Mouse (Mus musculus) lung, embryonic 16.5 days (tissue): ENCODE measurements around the gene Hat1. TPM values are rescaled to one million over a fixed set of nuclear protein-coding genes. Genes with fewer than 3 reads are reported as not detected.

Experiments
- ATAC-seq: fragments of 200-750 bp; cut with Nextera tagmentation; 2 replicates; pipeline ENCODE4 v1.8.0; 2017; ENCODE audit warnings: low read depth, mild to moderate bottlenecking, moderate library complexity
- H3K27ac ChIP-seq: fragments of 300-500 bp; sonication (generic); 2 replicates; pipeline ENCODE4 v1.5.1; 2014; ENCODE audit warnings: mild to moderate bottlenecking, control low read depth, low read length
- H3K27me3 ChIP-seq: fragments of 300-500 bp; sonication (generic); 2 replicates; pipeline ENCODE4 v1.6.1; 2014; ENCODE audit warnings: low read depth, low read length, mixed read lengths; ENCODE audit not compliant: control insufficient read depth, insufficient read depth
- H3K36me3 ChIP-seq: fragments of 300-500 bp; sonication (generic); 2 replicates; pipeline ENCODE4 v1.6.1; 2014; ENCODE audit warnings: low read length; ENCODE audit not compliant: control insufficient read depth, insufficient read depth
- H3K4me1 ChIP-seq: fragments of 300-500 bp; sonication (generic); replicated peaks from 2 replicates; pipeline ENCODE4 v1.6.1; 2014; ENCODE audit warnings: low read length, mixed read lengths; ENCODE audit not compliant: control insufficient read depth, insufficient read depth
- H3K4me2 ChIP-seq: fragments of 300-500 bp; sonication (generic); 2 replicates; pipeline ENCODE4 v1.6.1; 2014; ENCODE audit warnings: low read depth, low read length, control low read depth
- H3K4me3 ChIP-seq: fragments of 300-500 bp; sonication (generic); 2 replicates; pipeline ENCODE4 v1.5.1; 2014; ENCODE audit warnings: mild to moderate bottlenecking, low read length, control low read depth
- H3K9ac ChIP-seq: fragments of 300-500 bp; sonication (generic); 2 replicates; pipeline ENCODE4 v1.6.1; 2014; ENCODE audit warnings: low read length, control low read depth
- H3K9me3 ChIP-seq: fragments of 300-500 bp; sonication (generic); 2 replicates; pipeline ENCODE4 v1.6.1; 2016; ENCODE audit warnings: low read length; ENCODE audit not compliant: control insufficient read depth
- WGBS: fragments of 180-500 bp; shearing (Covaris S2); extraction: QIAGEN DNeasy Blood & Tissue Kit; methylation state at CpG from one replicate; pipeline ENCODE4 v1.1.7; 2014; 5-methylcytosine and 5-hydroxymethylcytosine counted together
- polyA plus RNA-seq: library from polyadenylated mRNA; unstranded; fragments of >200 nt; fragmentation: Nextera tagmentation; extraction: Ambion mirVana; gene quantifications from 2 replicates; pipeline ENCODE4 v1.2.1, GENCODE M21; 2015

Gene Hat1
- polyA plus RNA-seq, 1 experiment from 2014 or later, result 127 TPM

- Histone ChIP-seq H3K27ac (no peak overlapping the region), H3K4me3 (no peak overlapping the region), H3K4me2 (no peak overlapping the region), H3K4me1 (no peaks in the 10 kb centered on the region), H3K9me3 (no peaks in the 10 kb centered on the region), H3K27me3 (no peaks in the 10 kb centered on the region), H3K36me3 (no peaks in the 10 kb centered on the region), H3K9ac (no peak overlapping the region)
- no peak for ATAC-seq
- WGBS, result 67% methylated on average over 11 of the region's 11 CpGs
These were observed 78.2 kb downstream of the Hat1 start for GRCm38 (mm10) chr2:71466861-71467450.

- Histone ChIP-seq H3K27ac (no peak overlapping the region), H3K27me3 (no peaks in the 10 kb centered on the region), H3K36me3 (no peaks in the 10 kb centered on the region), H3K9ac (no peak overlapping the region), H3K4me2 (no peak overlapping the region), H3K4me3 (no peak overlapping the region), H3K4me1 (no peaks in the 10 kb centered on the region), H3K9me3 (no peaks in the 10 kb centered on the region)
- ATAC-seq, result no peak
- WGBS, result 83% methylated on average over 6 of the region's 6 CpGs
These were observed 82.3 kb downstream of the Hat1 start for GRCm38 (mm10) chr2:71471094-71471493.

DNA sequence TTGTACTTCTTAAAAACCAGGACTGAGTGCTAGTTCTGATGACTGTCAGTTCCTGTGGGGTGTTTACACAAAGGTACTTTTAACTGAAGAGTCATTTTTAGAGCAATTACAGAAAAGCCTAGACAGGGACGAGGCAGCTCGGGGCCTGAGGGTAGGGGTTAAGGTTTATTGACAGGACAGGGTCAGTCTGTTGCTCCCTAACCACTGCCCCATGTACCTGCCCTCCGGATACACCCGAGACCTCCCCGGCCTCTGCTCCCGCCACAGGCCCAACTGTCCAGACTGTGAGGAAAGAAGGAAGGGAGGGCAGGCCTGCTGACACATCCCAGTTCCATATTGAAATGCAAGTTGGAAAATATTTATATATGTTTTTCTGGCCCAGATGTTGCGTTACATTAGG is 85.1 kb downstream of the Hat1 start:
- Histone ChIP-seq H3K4me2 (no peak overlapping the region), H3K27ac (no peak overlapping the region), H3K9ac (no peak overlapping the region), H3K4me3 (no peak overlapping the region), H3K36me3 (no peaks in the 10 kb centered on the region), H3K9me3 (no peaks in the 10 kb centered on the region), H3K4me1 (no peaks in the 10 kb centered on the region), H3K27me3 (no peaks in the 10 kb centered on the region)
- 39% methylated on average over 7 of the region's 7 CpGs for WGBS
- ATAC-seq, result no peak

GRCm38 (mm10) chr2:71474345-71474744 is 85.6 kb downstream of the Hat1 start:
- no peak overlapping the region for H3K27ac ChIP-seq
- no peaks in the 10 kb centered on the region for H3K27me3 ChIP-seq
- H3K9me3 ChIP-seq, result no peaks in the 10 kb centered on the region
- 51% methylated on average over 7 of the region's 7 CpGs for WGBS
- H3K9ac ChIP-seq, result no peak overlapping the region
- H3K4me2 ChIP-seq, result no peak overlapping the region
- no peaks in the 10 kb centered on the region for H3K4me1 ChIP-seq
- no peaks in the 10 kb centered on the region for H3K36me3 ChIP-seq
- ATAC-seq, result no peak
- H3K4me3 ChIP-seq, result no peak overlapping the region

DNA sequence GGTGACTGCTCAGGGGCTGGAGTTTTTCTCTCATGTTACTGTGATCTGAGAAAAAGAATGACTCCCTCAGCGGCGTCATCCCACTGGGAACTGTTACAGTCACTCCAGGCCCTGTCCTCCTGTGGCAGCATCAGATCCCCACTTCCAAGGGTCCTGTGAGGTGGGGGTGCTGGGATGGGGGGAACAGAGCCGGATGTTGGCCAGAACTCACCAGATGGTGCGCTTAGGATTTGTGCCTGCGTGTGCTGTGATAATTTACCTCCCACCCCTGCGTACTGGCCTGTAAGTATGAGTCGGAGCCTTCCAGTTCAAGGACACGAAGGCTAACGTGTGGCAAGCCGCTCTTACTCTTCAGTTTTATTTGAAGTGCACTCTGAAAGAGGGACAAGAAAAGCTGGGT is 86.6 kb downstream of the Hat1 start:
- no peak overlapping the region for H3K27ac ChIP-seq
- H3K27me3 ChIP-seq, result no peaks in the 10 kb centered on the region
- no peak overlapping the region for H3K4me3 ChIP-seq
- no peaks in the 10 kb centered on the region for H3K4me1 ChIP-seq
- no peaks in the 10 kb centered on the region for H3K36me3 ChIP-seq
- H3K4me2 ChIP-seq, result no peak overlapping the region
- no peak overlapping the region for H3K9ac ChIP-seq
- no peak for ATAC-seq
- WGBS, result 67% methylated on average over 10 of the region's 10 CpGs
- H3K9me3 ChIP-seq, result no peaks in the 10 kb centered on the region

DNA sequence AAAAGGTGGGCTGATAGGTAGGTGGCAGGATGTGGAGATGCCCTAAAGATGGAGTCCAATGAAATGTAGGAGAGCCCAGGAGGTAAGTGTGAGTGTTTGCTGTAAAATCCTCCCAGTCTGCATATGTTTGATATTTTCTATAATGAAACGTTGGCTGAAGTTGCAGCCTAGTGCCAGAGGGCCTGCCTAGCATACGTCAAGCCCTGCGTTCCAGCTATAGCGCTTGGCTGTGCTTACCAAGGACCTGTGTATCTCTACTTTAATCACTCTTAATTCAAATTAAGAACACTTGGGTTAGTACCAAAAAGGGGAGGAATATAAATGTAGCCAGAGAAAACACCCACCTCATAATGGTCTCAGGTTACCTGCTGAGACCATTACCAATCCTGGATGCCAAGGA is 87.0 kb downstream of the Hat1 start:
- no peaks in the 10 kb centered on the region for H3K36me3 ChIP-seq
- no peak for ATAC-seq
- H3K4me1 ChIP-seq, result no peaks in the 10 kb centered on the region
- H3K9ac ChIP-seq, result no peak overlapping the region
- WGBS, result 80% methylated on average over 4 of the region's 4 CpGs
- H3K27ac ChIP-seq, result no peak overlapping the region
- H3K4me3 ChIP-seq, result no peak overlapping the region
- H3K9me3 ChIP-seq, result no peaks in the 10 kb centered on the region
- H3K4me2 ChIP-seq, result no peak overlapping the region
- H3K27me3 ChIP-seq, result no peaks in the 10 kb centered on the region

- no peaks in the 10 kb centered on the region for H3K9me3 ChIP-seq
- no peaks in the 10 kb centered on the region for H3K27me3 ChIP-seq
- H3K4me3 ChIP-seq, result no peak overlapping the region
- H3K36me3 ChIP-seq, result no peaks in the 10 kb centered on the region
- H3K27ac ChIP-seq, result no peak overlapping the region
- ATAC-seq, result no peak
- no peak overlapping the region for H3K9ac ChIP-seq
- no peaks in the 10 kb centered on the region for H3K4me1 ChIP-seq
- H3K4me2 ChIP-seq, result no peak overlapping the region
These were observed 89.0 kb downstream of the Hat1 start for GRCm38 (mm10) chr2:71477787-71478186.

DNA sequence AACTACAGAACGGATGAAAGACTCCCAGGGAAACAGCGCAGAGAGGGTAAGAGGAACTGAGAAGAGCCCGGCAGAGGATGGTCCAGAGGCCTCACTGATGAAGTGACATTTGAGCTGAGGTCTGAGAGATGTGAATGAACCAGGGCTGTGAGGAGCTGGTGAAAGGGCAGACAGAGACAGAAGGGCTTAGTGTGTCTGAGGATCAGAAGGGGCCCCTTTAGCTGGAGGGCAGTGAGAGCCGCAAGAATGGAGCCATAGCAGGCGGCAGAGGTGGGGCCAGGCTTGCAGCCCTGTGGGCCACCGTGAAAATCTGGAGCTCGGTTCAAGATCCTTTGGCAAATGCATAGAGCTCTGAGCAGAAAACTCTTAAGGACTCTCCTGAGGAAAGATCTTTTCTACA is 91.2 kb downstream of the Hat1 start:
- 17% methylated on average over 7 of the region's 7 CpGs for WGBS
- H3K9me3 ChIP-seq, result no peaks in the 10 kb centered on the region
- H3K36me3 ChIP-seq, result no peaks in the 10 kb centered on the region
- H3K27me3 ChIP-seq, result no peaks in the 10 kb centered on the region
- no peak overlapping the region for H3K27ac ChIP-seq
- H3K4me2 ChIP-seq, result no peak overlapping the region
- no peak overlapping the region for H3K4me3 ChIP-seq
- H3K9ac ChIP-seq, result no peak overlapping the region
- no peak for ATAC-seq
- no peaks in the 10 kb centered on the region for H3K4me1 ChIP-seq

- 72% methylated on average over 6 of the region's 6 CpGs for WGBS
- Histone ChIP-seq H3K9ac (no peak overlapping the region), H3K27ac (no peak overlapping the region), H3K27me3 (no peaks in the 10 kb centered on the region), H3K36me3 (no peaks in the 10 kb centered on the region), H3K4me2 (no peak overlapping the region), H3K4me3 (no peak overlapping the region), H3K4me1 (no peaks in the 10 kb centered on the region), H3K9me3 (no peaks in the 10 kb centered on the region)
- ATAC-seq, result no peak
These were observed 93.1 kb downstream of the Hat1 start for GRCm38 (mm10) chr2:71481825-71482224.
